Mouse (Mus musculus) stomach, embryonic 16.5 days (tissue): ENCODE measurements around the gene Armh2. TPM values are rescaled to one million over a fixed set of nuclear protein-coding genes. Genes with fewer than 3 reads are reported as not detected.
"Not testable (repeated sequence)": the region's sequence is repeated elsewhere in the genome, so short reads cannot be mapped to it uniquely, and the experiment has no call there.

Experiments used
- ATAC-seq: fragments of 200-750 bp; cut with Nextera tagmentation; 2 replicates; pipeline ENCODE4 v1.8.0; 2017; ENCODE audit warnings: moderate number of reproducible peaks, moderate TSS enrichment; ENCODE audit not compliant: insufficient read depth, low FRiP score
- H3K27ac ChIP-seq: fragments of 300-500 bp; sonication (generic); 2 replicates; pipeline ENCODE4 v1.5.1; 2014; ENCODE audit warnings: low read length
- H3K27me3 ChIP-seq: fragments of 300-500 bp; sonication (generic); 2 replicates; pipeline ENCODE4 v1.6.1; 2014; ENCODE audit warnings: low read length, control low read depth, mixed read lengths; ENCODE audit not compliant: control insufficient read depth, insufficient read depth
- H3K36me3 ChIP-seq: fragments of 300-500 bp; sonication (generic); 2 replicates; pipeline ENCODE4 v1.6.1; 2014; ENCODE audit warnings: low read length; ENCODE audit not compliant: control insufficient read depth, insufficient read depth
- H3K4me1 ChIP-seq: fragments of 300-500 bp; sonication (generic); 2 replicates; pipeline ENCODE4 v1.6.1; 2014; ENCODE audit warnings: low read length, control low read depth, mixed read lengths; ENCODE audit not compliant: control insufficient read depth, insufficient read depth
- H3K4me2 ChIP-seq: fragments of 300-500 bp; sonication (generic); 2 replicates; pipeline ENCODE4 v1.6.1; 2014; ENCODE audit warnings: low read depth, low read length, mixed read lengths
- H3K4me3 ChIP-seq: fragments of 300-500 bp; sonication (generic); replicated peaks from 2 replicates; pipeline ENCODE4 v1.5.1; 2014; ENCODE audit warnings: mild to moderate bottlenecking, low read length
- H3K9ac ChIP-seq: fragments of 300-500 bp; sonication (generic); 2 replicates; pipeline ENCODE4 v1.6.1; 2014; ENCODE audit warnings: low read length
- H3K9me3 ChIP-seq: fragments of 300-500 bp; sonication (generic); replicated peaks from 2 replicates; pipeline ENCODE4 v1.6.1; 2016; ENCODE audit warnings: low read length, control low read depth; ENCODE audit not compliant: control insufficient read depth
- WGBS: fragments of 180-500 bp; shearing (Covaris S2); extraction: QIAGEN DNeasy Blood & Tissue Kit; methylation state at CpG from one replicate; pipeline ENCODE4 v1.1.7; 2014; 5-methylcytosine and 5-hydroxymethylcytosine counted together
- polyA plus RNA-seq: library from polyadenylated mRNA; unstranded; fragments of >200 nt; fragmentation: Nextera tagmentation; extraction: Ambion mirVana; gene quantifications from 2 replicates; pipeline ENCODE4 v1.2.1, GENCODE M21; 2015

Armh2 gene
- polyA plus RNA-seq, 1 experiment from 2014 or later = not detected

GRCm38 (mm10) chr13:24761403-24762227, 20.6 kb downstream of the Armh2 start, which contains the start of gene Gmnn:
Gene Gmnn (minus strand): TSS chr13:24761923.
- peak; percentile 97 for ATAC-seq
- H3K9ac ChIP-seq = peak within 1 kb of the TSS; percentile 89
- under 1% methylated on average over 79 of the region's 79 CpGs for WGBS

GRCm38 (mm10) chr13:24762254-24762653, 21.2 kb downstream of the Armh2 start:
- WGBS = 27% methylated on average over 4 of the region's 4 CpGs

More at GRCm38 (mm10) chr13:24761403-24762227, 20.6 kb downstream of the Armh2 start, which contains the start of gene Gmnn:
- peak within 1 kb of the TSS; percentile 79 for H3K4me3 ChIP-seq
- H3K4me1 ChIP-seq = peaks cover 3% of the 10 kb centered on the region; the same call in 1 of the 2 replicates
- H3K27ac ChIP-seq = peak within 1 kb of the TSS; percentile 93
- H3K36me3 ChIP-seq = 0 out of 2 replicates have a peak, but pooled peaks cover 4% of the 10 kb centered on the region
- H3K9me3 ChIP-seq = no peaks in the 10 kb centered on the region
- peak within 1 kb of the TSS; percentile 69 for H3K4me2 ChIP-seq
- no peaks in the 10 kb centered on the region for H3K27me3 ChIP-seq

GRCm38 (mm10) chr13:24767809-24768208, 26.8 kb downstream of the Armh2 start:
- H3K27ac ChIP-seq, H3K9me3 ChIP-seq, H3K36me3 ChIP-seq, H3K4me2 ChIP-seq, H3K4me1 ChIP-seq, H3K27me3 ChIP-seq, H3K9ac ChIP-seq, ATAC-seq, H3K4me3 ChIP-seq: not testable (repeated sequence)
- 65% methylated on average over 4 of the region's 4 CpGs for WGBS

More at GRCm38 (mm10) chr13:24762254-24762653, 21.2 kb downstream of the Armh2 start:
- no peak for ATAC-seq
- Histone ChIP-seq H3K4me2 (peak overlapping the region; percentile 69), H3K36me3 (0 out of 2 replicates have a peak, but pooled peaks cover 4% of the 10 kb centered on the region), H3K27ac (no peak overlapping the region), H3K4me3 (peak overlapping the region; percentile 79), H3K4me1 (peaks cover 3% of the 10 kb centered on the region; the same call in 1 of the 2 replicates), H3K27me3 (no peaks in the 10 kb centered on the region), H3K9me3 (no peaks in the 10 kb centered on the region), H3K9ac (peak overlapping the region; percentile 89; the same call in 1 of the 2 replicates)

- H3K4me2 ChIP-seq, H3K36me3 ChIP-seq, H3K27me3 ChIP-seq, H3K4me1 ChIP-seq, H3K9me3 ChIP-seq, H3K4me3 ChIP-seq, ATAC-seq, H3K27ac ChIP-seq, H3K9ac ChIP-seq: not testable (repeated sequence)
- WGBS = 91% methylated on average over 10 of the region's 10 CpGs
Observed at GRCm38 (mm10) chr13:24771482-24771881, 30.4 kb downstream of the Armh2 start.

- Histone ChIP-seq H3K27me3 (no peaks in the 10 kb centered on the region), H3K4me3 (no peak overlapping the region), H3K9ac (no peak overlapping the region), H3K4me1 (no peaks in the 10 kb centered on the region), H3K27ac (no peak overlapping the region), H3K9me3 (no peaks in the 10 kb centered on the region), H3K4me2 (no peak overlapping the region), H3K36me3 (no peaks in the 10 kb centered on the region)
- ATAC-seq = no peak
- 45% methylated on average over 7 of the region's 7 CpGs for WGBS
Observed at GRCm38 (mm10) chr13:24776146-24776844, 35.3 kb downstream of the Armh2 start.

GRCm38 (mm10) chr13:24778026-24778425, 37.0 kb downstream of the Armh2 start:
- H3K4me3 ChIP-seq = no peak overlapping the region
- WGBS = 75% methylated on average over 2 of the region's 2 CpGs
- ATAC-seq = no peak
- H3K27ac ChIP-seq = no peak overlapping the region
- H3K27me3 ChIP-seq = no peaks in the 10 kb centered on the region
- no peaks in the 10 kb centered on the region for H3K9me3 ChIP-seq
- H3K36me3 ChIP-seq = no peaks in the 10 kb centered on the region
- H3K4me2 ChIP-seq = no peak overlapping the region
- H3K9ac ChIP-seq = no peak overlapping the region
- H3K4me1 ChIP-seq = no peaks in the 10 kb centered on the region

- ATAC-seq = no peak
- 75% methylated on average over 8 of the region's 8 CpGs for WGBS
- Histone ChIP-seq H3K9me3 (no peaks in the 10 kb centered on the region), H3K9ac (no peak overlapping the region), H3K4me2 (no peak overlapping the region), H3K4me1 (no peaks in the 10 kb centered on the region), H3K27me3 (no peaks in the 10 kb centered on the region), H3K36me3 (no peaks in the 10 kb centered on the region), H3K4me3 (no peak overlapping the region), H3K27ac (no peak overlapping the region)
Observed at GRCm38 (mm10) chr13:24778706-24779380, 37.8 kb downstream of the Armh2 start.

GRCm38 (mm10) chr13:24781916-24782315, 40.9 kb downstream of the Armh2 start:
- no peaks in the 10 kb centered on the region for H3K4me1 ChIP-seq
- H3K4me3 ChIP-seq = no peak overlapping the region
- no peak overlapping the region for H3K27ac ChIP-seq
- H3K9ac ChIP-seq = no peak overlapping the region
- H3K4me2 ChIP-seq = no peak overlapping the region
- 63% methylated on average over 5 of the region's 5 CpGs for WGBS
- H3K36me3 ChIP-seq = no peaks in the 10 kb centered on the region
- no peaks in the 10 kb centered on the region for H3K27me3 ChIP-seq
- no peak for ATAC-seq
- no peaks in the 10 kb centered on the region for H3K9me3 ChIP-seq
